Mouse (Mus musculus) megakaryocyte progenitor cell, adult 5-6 weeks (primary cell): Measurements from ENCODE around the gene Ppdpf. TPM values are rescaled to one million over a fixed set of nuclear protein-coding genes. Genes with fewer than 3 reads are reported as not detected.
A peak's percentile ranks its signal among the peaks of the same experiment; 100 is the strongest.
"Not testable (repeated sequence)": the region's sequence is repeated elsewhere in the genome, so short reads cannot be mapped to it uniquely, and the experiment has no call there.

Experiments used
- ATAC-seq: replicated peaks from 2 replicates; pipeline ENCODE4 v1.8.0; 2016; ENCODE audit warnings: mild to moderate bottlenecking, moderate TSS enrichment, inconsistent platforms; ENCODE audit not compliant: poor library complexity
- total RNA-seq, 2 experiments: library from RNA; stranded (forward) in 1 of 2; stranded (reverse) in 1 of 2; fragments of 157-497, 149-512 nt in 1 of 2; fragments of 200-1000 nt in 1 of 2; gene quantifications; 2 replicates each; pipeline versions ENCODE4 v1.2.3 to v1.2.4; 2015 to 2017

Ppdpf gene
- total RNA-seq, 2 experiments from 2014 or later: 68.8 to 109 TPM

- no peak for ATAC-seq
Observed at GRCm38 (mm10) chr2:181158471-181158870, 28.6 kb upstream of the Ppdpf start.

- no peak for ATAC-seq
Observed at GRCm38 (mm10) chr2:181159091-181159514, 27.9 kb upstream of the Ppdpf start.

- ATAC-seq: no peak
Observed at GRCm38 (mm10) chr2:181159771-181160170, 27.3 kb upstream of the Ppdpf start.

- ATAC-seq: no peak
Observed at GRCm38 (mm10) chr2:181160821-181161220, 26.2 kb upstream of the Ppdpf start.

GRCm38 (mm10) chr2:181166469-181166868, 20.6 kb upstream of the Ppdpf start:
- ATAC-seq: no peak

GRCm38 (mm10) chr2:181174646-181175045, 12.4 kb upstream of the Ppdpf start:
- ATAC-seq: no peak

- ATAC-seq: no peak
Observed at GRCm38 (mm10) chr2:181178015-181178414, 9.0 kb upstream of the Ppdpf start.

- no peak for ATAC-seq
Observed at GRCm38 (mm10) chr2:181178471-181178870, 8.6 kb upstream of the Ppdpf start.

- ATAC-seq: no peak
Observed at GRCm38 (mm10) chr2:181180898-181181297, 6.1 kb upstream of the Ppdpf start.

GRCm38 (mm10) chr2:181186635-181187034, 412 bp upstream of the Ppdpf start:
- ATAC-seq: peak; percentile 81

GRCm38 (mm10) chr2:181188681-181189080, 1.6 kb downstream of the Ppdpf start:
- ATAC-seq: no peak

GRCm38 (mm10) chr2:181189321-181189720, 2.3 kb downstream of the Ppdpf start:
- no peak for ATAC-seq

- ATAC-seq: not testable (repeated sequence)
Observed at GRCm38 (mm10) chr2:181191385-181191784, 4.3 kb downstream of the Ppdpf start.

GRCm38 (mm10) chr2:181191936-181192335, 4.9 kb downstream of the Ppdpf start:
- ATAC-seq: no peak

GRCm38 (mm10) chr2:181193044-181193443, 6.0 kb downstream of the Ppdpf start:
- ATAC-seq: peak; percentile 72

GRCm38 (mm10) chr2:181196628-181197300, 9.7 kb downstream of the Ppdpf start:
- no peak for ATAC-seq

GRCm38 (mm10) chr2:181201606-181202005, 14.6 kb downstream of the Ppdpf start:
- ATAC-seq: no peak

GRCm38 (mm10) chr2:181202422-181202821, 15.4 kb downstream of the Ppdpf start, which contains the start of gene Ptk6:
Ptk6 (minus strand) TSS chr2:181202789.
- no peak for ATAC-seq

GRCm38 (mm10) chr2:181202886-181203285, 15.8 kb downstream of the Ppdpf start:
- ATAC-seq: no peak

- peak; percentile 38; the same call in 1 of the 2 replicates for ATAC-seq
Observed at GRCm38 (mm10) chr2:181205678-181206077, 18.6 kb downstream of the Ppdpf start.

GRCm38 (mm10) chr2:181206118-181206517, 19.1 kb downstream of the Ppdpf start:
- peak; percentile 33; the same call in 1 of the 2 replicates for ATAC-seq

- peak; percentile 36 for ATAC-seq
Observed at GRCm38 (mm10) chr2:181212389-181213020, 25.5 kb downstream of the Ppdpf start.
